Mouse (Mus musculus) T-helper 2 cell (primary cell): Measurements from ENCODE around the gene Col5a2.
"Not testable (repeated sequence)": the region's sequence is repeated elsewhere in the genome, so short reads cannot be mapped to it uniquely, and the experiment has no call there.

ENCODE experiments used
- in situ Hi-C: fragments of 300-600 bp; cut with MboI, MseI; formaldehyde crosslinking; loops from one replicate; pipeline ENCODE4 v1.15.1; 2025; ENCODE audit warnings: high pct_unique_total_duplicates

Col5a2 gene

DNA sequence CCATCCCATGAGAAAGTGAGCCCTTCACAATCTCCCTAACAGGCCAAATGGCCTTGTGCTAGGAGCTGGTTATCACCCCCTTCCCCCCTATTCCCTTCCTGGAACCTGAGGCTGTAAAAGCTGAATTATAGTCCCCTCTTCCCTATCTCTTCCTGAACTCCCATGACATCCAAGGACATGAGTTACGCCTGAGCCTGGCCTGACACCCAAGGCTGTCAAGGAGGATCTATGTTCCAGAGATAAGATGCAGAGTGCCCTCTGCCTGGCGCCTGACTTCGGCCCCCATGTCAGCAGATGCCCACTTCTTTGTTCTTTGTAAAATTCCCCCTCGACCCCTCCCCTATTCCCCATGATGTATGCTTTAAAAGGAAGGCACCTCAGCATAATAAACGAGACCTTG lies 73.9 kb downstream of the Col5a2 start:
- in situ Hi-C loops = not testable (repeated sequence)

DNA sequence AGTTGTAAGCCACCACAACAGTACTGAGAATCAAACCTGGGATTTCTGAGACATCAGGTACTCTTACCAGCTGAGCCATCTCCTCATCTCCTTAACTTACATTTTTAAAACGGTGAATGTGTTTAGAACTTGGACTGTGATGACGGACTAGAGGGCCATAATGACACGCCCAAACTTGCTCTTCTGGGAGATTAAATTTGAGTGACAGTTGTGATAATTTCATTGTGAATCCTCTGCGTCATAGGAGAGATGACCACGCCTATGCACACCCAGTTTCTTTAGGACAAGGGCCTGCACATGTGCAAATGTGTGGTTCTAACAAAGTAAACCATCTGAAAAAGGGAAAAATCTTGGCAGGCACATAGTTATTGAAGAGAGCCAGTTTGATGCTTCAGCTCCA lies 79.2 kb downstream of the Col5a2 start:
- in situ Hi-C loops = no loop called here

DNA sequence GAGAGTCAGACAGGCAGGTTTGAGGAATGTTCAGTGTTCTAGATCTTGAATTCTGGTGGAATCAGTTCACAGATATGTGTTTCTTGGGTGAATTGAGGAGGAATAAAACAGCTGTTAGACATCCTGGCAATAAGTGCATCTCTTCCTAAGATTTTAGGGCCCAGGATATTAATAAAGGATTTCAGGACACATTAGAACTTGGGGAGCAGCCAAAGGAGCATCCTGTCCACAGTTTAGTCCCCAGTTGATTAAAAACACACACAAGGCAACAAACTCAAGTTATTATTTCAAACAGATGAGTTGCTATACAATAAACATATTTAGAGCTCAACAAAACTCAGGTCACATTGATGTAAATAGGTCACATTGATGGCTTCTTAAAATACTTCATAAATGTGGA lies 82.5 kb downstream of the Col5a2 start:
- in situ Hi-C loops = no loop called here

DNA sequence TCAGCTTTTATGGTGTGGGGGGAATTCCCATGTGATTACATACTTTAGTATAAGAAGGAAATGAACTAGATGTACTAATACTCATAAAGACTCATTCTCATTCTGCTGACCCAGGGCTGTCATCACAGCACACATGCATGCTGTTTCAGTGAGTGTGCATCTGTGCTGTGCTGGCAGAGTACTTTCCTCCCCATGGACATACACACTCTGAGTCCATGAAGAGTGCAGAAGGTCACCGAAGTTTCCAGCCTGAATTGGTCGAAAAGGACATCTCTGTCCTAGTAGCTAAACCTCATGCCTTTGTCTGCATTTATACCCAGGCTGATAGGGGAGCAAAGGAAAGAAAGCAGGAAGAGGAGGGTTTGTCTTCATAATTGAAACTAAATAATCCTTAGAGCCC lies 83.2 kb downstream of the Col5a2 start:
- in situ Hi-C loops = no loop called here

DNA sequence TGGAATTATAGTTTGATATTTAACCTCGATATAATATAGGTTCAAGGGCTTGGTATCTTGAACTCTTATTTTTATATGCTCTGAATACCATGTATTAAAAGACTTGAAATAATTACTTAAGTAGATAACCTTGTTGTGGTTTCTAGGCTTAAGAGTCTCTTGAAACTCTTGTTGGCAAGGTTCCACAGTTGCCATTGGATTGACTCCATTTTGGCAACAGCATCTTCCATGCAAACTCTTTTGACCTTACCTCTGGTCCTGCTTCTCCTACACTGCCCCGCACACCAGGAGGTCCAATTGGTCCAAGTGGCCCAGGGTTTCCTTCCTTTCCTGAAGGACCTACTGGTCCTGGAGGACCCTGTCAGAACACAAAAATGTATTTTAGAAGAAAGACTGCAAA lies 121.2 kb downstream of the Col5a2 start:
- in situ Hi-C loops = no loop called here

DNA sequence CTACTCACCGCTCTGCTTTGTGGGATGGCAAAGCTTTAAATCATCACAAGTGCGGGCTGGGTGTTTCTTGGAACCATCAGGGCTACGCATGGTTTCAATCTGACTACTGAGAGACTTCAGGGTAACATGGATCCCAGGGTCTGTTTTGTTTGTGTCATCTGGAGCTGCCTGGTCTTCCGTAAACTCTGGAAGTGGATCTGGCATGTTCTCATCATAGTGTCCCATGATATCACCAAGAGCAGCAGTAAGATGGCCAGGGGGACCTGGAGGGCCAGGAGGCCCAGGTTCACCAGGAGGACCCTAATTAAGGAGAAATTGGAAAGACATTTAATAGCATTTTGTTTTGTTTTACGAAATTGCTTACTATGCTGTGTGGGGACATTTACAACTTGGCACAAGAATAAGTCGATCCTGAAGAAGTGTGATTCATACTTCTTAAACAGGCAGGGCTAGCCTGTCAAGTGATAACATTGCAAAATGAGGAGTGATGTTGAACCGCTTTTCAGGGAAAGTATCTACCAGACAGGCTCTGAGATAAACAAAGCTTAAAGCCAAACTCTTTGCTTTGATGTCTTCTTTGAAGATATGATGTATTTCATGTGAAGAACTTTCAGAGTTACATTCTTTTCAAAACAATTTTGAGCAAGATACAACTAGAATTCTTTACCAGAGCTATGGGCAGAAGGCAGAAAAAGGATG lies 122.9 kb downstream of the Col5a2 start:
- in situ Hi-C loops = no loop called here

DNA sequence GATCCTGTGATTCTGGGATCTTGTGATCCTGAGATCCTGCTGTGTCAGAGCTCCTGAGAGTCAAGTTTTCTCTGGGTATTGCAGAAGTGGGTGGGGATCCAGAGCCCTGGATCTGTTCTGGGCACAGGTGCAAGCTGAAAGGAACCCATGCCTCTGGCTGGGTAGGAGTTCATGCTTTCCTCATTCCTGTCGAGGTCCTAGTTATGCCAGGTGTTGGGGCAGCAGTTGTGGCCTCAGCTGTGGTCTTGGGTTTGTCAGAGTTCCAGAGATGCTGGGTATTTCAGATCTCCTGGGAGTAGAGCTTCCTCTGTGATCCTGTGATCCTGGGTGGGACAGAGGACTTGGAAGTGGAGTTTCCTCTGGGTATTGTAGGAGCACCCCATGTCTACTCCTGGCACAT lies 137.7 kb downstream of the Col5a2 start:
- in situ Hi-C loops = no loop called here

DNA sequence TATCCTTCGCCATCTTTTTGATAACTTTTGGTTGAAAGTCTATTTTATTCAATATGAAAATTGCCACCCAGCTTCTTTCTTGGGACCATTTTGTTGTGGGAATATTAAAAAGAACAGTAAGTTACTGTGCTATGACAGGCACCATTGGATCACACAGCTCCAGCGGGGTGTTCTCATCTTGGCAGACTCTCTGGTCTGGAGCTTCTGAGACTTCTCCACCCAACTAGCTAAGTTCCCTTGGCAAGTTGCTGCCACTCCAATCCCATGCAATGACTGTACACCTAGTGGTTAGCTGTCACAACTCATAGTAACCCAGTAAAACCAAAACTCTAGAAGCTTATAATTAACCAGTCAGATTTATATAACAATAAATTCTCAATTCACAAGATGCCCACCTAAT lies 139.8 kb downstream of the Col5a2 start:
- in situ Hi-C loops = no loop called here

DNA sequence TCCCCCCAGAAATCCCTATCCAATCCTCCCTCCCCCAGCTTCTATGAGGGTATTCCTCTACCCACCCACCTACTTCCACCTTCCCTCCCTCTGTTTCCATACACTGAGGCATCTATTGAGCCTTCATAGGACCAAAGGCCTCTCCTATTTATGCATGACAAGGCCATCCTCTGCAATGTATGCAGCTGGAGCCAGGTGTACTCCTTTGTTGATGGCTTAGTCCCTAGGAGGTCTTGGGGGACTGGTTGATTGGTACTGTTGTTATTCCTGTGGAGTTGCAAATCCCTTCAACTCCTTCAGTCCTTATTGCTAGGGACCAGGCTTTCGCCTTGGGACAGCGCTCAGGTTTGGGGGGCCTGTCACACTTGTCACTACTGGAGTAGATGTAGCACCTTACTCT lies 143.4 kb downstream of the Col5a2 start:
- in situ Hi-C loops = no loop called here

DNA sequence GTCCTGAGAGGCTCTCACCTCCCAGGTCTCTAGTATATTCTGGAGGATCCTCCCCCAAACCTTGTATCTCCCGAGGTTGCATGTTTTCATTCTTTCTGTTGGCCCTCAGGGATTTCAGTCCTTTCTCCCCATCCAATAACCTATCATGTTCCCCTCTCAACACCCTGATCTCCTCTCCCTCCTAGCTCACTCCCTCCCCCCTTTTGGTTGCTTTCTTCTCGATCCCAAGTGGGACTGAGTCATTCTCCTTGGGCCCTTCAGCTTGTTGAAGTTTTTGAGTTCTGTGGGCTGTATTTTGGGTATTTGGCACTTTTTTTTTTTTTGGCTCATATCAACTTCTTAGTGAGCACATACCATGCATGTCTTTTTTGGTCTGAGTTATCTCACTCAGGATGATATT lies 143.9 kb downstream of the Col5a2 start:
- in situ Hi-C loops = no loop called here

DNA sequence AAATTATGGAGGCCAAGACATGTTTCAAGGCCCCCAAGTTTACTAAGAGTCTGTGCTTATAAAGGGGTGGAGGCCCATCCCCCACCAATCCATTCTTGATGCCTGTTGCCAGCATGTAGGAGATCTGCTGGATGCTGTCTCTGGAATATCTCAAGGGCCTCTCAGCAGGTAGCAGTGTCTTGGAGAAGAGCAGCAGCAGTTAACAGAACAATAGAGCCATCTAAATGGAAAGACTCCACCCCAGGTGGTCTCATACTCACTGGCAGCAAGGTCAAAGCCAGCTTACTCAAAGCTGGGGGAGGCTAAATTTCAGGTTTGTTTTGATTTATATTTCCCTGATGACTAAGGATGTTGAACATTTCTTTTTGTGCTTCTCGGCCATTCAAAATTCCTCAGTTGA lies 145.1 kb downstream of the Col5a2 start:
- in situ Hi-C loops = no loop called here

DNA sequence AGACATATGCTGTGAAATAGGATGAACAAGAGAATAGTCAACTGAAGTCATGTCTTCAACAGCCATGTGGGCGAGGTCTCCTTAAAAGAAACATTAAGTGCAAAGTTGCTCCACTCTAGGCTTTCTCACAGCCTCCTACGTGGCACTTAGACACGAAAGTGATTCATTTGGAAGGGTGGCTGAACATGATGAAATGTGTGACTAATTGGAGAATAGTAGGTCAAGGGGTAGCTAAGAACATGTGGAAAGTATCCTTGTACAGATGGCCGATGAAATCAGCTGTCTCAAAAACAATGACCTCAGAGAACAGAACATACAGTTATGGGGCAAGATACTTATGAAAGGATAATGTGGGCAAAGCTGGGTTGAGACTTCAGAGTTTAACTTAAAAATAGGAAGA lies 147.1 kb downstream of the Col5a2 start:
- in situ Hi-C loops = no loop called here

DNA sequence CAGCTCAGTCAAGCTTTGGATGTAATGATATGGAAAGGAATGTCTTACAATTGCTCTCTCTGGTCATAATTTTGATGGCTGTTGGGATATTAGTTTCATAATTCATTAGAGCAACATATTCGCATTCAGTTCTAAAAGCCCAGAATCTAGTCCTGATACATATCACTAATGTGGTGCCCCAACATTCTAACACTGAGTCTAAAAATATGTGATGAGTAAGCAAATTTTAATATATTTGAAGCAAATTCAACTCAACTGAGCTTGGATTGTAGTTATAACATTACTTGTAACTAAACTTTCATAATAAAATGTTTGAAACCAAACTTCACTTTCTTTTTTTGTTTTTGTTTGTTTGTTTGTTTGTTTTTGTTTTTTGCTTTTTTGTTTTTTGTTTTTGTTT lies 173.9 kb downstream of the Col5a2 start:
- in situ Hi-C loops = no loop called here
